Mouse (Mus musculus) liver, embryonic 11.5 days (tissue): ENCODE measurements around the gene Zfp637. TPM values are rescaled to one million over a fixed set of nuclear protein-coding genes. Genes with fewer than 3 reads are reported as not detected.

Source experiments
- ATAC-seq: fragments of 200-750 bp; cut with Nextera tagmentation; replicated peaks from 2 replicates; pipeline ENCODE4 v1.8.0; 2017; ENCODE audit warnings: moderate number of reproducible peaks, mild to moderate bottlenecking, moderate TSS enrichment, moderate library complexity; ENCODE audit not compliant: low FRiP score
- DNase-seq: peaks from one replicate; pipeline ENCODE4 v3.0.0-alpha.2; 2017; ENCODE audit warnings: low spot score
- H3K27ac ChIP-seq: fragments of 300-500 bp; sonication (generic); 2 replicates; pipeline ENCODE4 v1.5.1; 2014; ENCODE audit warnings: mild to moderate bottlenecking, low read depth, low read length, control low read depth
- H3K27me3 ChIP-seq: fragments of 300-500 bp; sonication (generic); replicated peaks from 2 replicates; pipeline ENCODE4 v1.6.1; 2014; ENCODE audit warnings: low read length, mixed read lengths; ENCODE audit not compliant: control insufficient read depth, insufficient read depth
- H3K36me3 ChIP-seq: fragments of 300-500 bp; sonication (generic); 2 replicates; pipeline ENCODE4 v1.6.1; 2014; ENCODE audit warnings: mild to moderate bottlenecking, low read length, moderate library complexity, mixed read lengths; ENCODE audit not compliant: control insufficient read depth, insufficient read depth
- H3K4me1 ChIP-seq: fragments of 300-500 bp; sonication (generic); replicated peaks from 2 replicates; pipeline ENCODE4 v1.6.1; 2014; ENCODE audit warnings: low read length, mixed read lengths; ENCODE audit not compliant: control insufficient read depth, insufficient read depth
- H3K4me2 ChIP-seq: fragments of 300-500 bp; sonication (generic); 2 replicates; pipeline ENCODE4 v1.6.1; 2014; ENCODE audit warnings: mild to moderate bottlenecking, control low read depth, moderate library complexity
- H3K4me3 ChIP-seq: fragments of 300-500 bp; sonication (generic); 2 replicates; pipeline ENCODE4 v1.5.1; 2014; ENCODE audit warnings: low read depth, low read length, control low read depth
- H3K9ac ChIP-seq: fragments of 300-500 bp; sonication (generic); 2 replicates; pipeline ENCODE4 v1.6.1; 2014; ENCODE audit warnings: low read depth, low read length, control low read depth
- H3K9me3 ChIP-seq: fragments of 300-500 bp; sonication (generic); 2 replicates; pipeline ENCODE4 v1.6.1; 2016; ENCODE audit warnings: low read length, inconsistent platforms, mixed read lengths; ENCODE audit not compliant: control insufficient read depth
- WGBS: fragments of 180-500 bp; shearing (Covaris S2); extraction: QIAGEN DNeasy Blood & Tissue Kit; methylation state at CpG from one replicate; pipeline ENCODE4 v1.1.7; 2014; 5-methylcytosine and 5-hydroxymethylcytosine counted together
- polyA plus RNA-seq: library from polyadenylated mRNA; unstranded; fragments of >200 nt; fragmentation: Nextera tagmentation; extraction: Ambion mirVana; gene quantifications from 2 replicates; pipeline ENCODE4 v1.2.1, GENCODE M21; 2014

Gene Zfp637
- polyA plus RNA-seq: 81.0 and 82.3 TPM in 2 replicates

DNA sequence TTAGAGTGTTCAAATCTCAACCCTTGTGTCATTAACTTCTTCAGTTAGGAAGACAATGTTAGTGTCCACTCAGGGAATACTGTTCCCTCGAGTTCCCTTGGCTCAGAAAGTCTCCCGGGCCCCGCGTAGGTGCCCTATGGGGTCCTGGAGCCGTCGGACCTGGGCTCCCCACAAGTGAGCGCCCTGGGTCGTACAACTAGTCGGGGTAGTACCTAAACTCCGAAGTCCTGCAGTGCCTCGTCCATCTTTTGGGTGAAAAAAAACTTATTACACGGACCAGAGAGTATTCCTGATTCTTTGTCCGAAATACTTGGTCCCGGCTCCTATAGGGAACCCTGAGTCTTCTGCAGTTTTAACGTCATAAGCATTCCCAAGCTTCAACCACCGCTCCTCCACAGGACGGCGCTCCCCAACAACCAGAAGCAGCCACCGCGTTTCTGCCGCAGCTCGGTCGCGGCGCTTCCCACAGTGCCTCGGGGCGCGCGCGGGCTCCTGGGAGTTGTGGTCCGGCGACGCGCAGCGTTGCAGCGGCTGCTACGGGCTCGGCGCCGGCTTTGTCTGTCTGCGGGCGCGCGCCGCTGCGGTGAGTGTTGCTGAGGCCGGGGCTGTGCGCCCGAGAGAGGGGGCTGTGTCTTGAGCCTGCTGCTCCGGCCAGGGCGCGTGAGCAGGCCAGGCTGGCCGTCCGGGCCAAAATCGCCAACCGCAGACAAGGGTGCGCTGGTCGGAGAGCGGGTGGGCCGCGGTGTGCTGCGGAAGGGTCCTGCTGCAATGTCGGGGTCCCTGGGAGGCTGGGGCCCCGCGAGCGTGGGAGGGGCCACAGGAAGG, at the start of gene Zfp637:
TSS of gene Zfp637 (plus strand) at position 495 of the 825 bp plus-strand sequence.
- Histone ChIP-seq H3K4me2 (peak within 1 kb of the TSS; percentile 89), H3K4me1 (peaks cover 17% of the 10 kb centered on the region)

DNA sequence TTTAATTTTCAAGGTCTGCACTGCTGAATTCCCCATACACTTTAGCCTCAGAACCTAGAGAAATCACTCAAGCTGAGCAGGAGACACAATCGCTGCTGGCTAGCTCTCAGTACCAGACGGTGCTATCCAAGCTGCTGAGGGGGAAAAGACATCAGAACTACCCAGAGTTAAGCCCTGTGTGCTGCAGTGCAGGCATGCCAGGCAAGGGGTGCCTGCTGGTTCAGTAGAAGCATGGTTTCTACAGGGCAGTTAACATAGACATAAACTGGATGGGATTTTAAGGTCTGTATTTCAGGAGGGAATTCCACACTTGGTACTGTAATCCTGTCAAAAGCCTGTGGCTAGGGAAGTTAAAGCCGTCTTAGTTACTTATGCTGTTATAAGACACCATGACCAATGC, 45.7 kb upstream of the Zfp637 start:
- no peak overlapping the region for H3K4me3 ChIP-seq
- ATAC-seq (no peak), DNase-seq (no peak)
- WGBS: 82% methylated on average over 3 of the region's 3 CpGs
- no peaks in the 10 kb centered on the region for H3K27me3 ChIP-seq
- H3K36me3 ChIP-seq: no peaks in the 10 kb centered on the region
- H3K9me3 ChIP-seq: no peaks in the 10 kb centered on the region
- no peak overlapping the region for H3K9ac ChIP-seq
- H3K27ac ChIP-seq: no peak overlapping the region
- no peak overlapping the region for H3K4me2 ChIP-seq
- no peaks in the 10 kb centered on the region for H3K4me1 ChIP-seq

More for the DNA sequence above, at the start of gene Zfp637:
- ATAC-seq (peak; percentile 91), DNase-seq (peak; percentile 92)
- peak within 1 kb of the TSS; percentile 81 for H3K27ac ChIP-seq
- H3K9me3 ChIP-seq: no peaks in the 10 kb centered on the region
- WGBS: under 1% methylated on average over 66 of the region's 66 CpGs
- peak within 1 kb of the TSS; percentile 82 for H3K4me3 ChIP-seq
- no peaks in the 10 kb centered on the region for H3K27me3 ChIP-seq
- peaks cover 16% of the 10 kb centered on the region for H3K36me3 ChIP-seq
- peak within 1 kb of the TSS; percentile 97 for H3K9ac ChIP-seq

DNA sequence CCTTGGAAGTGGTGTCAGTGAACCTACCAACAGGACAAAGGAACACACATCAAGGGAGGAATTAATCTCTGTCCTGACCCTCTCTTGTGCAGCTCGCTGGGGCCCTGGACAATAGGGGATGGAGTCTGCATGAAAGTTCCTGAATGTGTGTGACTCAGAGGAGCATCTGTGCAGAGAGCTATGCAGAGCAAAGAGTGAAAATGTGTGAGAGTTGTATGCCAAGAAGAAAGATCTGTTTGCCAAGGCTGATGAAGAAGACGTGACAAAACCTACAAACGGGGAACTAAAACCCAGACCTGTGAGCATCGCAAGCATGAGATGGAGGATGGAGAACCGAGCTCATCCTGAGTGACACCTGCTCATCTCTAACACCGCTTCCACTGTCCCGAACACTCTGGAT, 40.2 kb upstream of the Zfp637 start:
- ATAC-seq: no peak
- no peak overlapping the region for H3K27ac ChIP-seq
- no peak overlapping the region for H3K4me2 ChIP-seq
- WGBS: 84% methylated on average over 7 of the region's 7 CpGs
- H3K9me3 ChIP-seq: no peaks in the 10 kb centered on the region
- no peak overlapping the region for H3K4me3 ChIP-seq
- no peaks in the 10 kb centered on the region for H3K36me3 ChIP-seq
- H3K4me1 ChIP-seq: no peaks in the 10 kb centered on the region
- no peak overlapping the region for H3K9ac ChIP-seq
- DNase-seq: no peak
- no peaks in the 10 kb centered on the region for H3K27me3 ChIP-seq

DNA sequence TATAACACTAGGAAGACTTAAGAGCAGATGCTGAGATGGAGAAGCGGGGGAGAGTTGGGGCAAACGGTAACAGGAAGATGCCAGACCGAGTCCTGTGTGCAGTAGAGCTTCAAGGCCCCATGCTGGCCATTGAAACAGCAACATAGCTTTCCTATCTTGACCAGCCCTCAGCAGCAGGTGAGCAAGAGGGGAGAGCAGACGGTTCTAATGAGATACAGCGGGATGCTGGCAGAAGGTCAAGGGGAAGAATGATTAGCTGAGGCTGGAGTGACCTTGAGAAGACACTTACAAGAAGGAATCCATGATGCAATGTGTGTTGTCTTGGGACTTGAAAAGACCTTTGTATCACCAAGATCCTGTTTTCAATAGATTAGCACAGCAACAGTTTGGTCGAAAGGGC, 39.2 kb upstream of the Zfp637 start:
- Histone ChIP-seq H3K4me1 (no peaks in the 10 kb centered on the region), H3K4me2 (no peak overlapping the region), H3K9ac (no peak overlapping the region), H3K27me3 (no peaks in the 10 kb centered on the region), H3K4me3 (no peak overlapping the region), H3K36me3 (no peaks in the 10 kb centered on the region), H3K9me3 (no peaks in the 10 kb centered on the region), H3K27ac (no peak overlapping the region)
- ATAC-seq: no peak
- WGBS: 68% methylated on average over 6 of the region's 6 CpGs
- no peak for DNase-seq

DNA sequence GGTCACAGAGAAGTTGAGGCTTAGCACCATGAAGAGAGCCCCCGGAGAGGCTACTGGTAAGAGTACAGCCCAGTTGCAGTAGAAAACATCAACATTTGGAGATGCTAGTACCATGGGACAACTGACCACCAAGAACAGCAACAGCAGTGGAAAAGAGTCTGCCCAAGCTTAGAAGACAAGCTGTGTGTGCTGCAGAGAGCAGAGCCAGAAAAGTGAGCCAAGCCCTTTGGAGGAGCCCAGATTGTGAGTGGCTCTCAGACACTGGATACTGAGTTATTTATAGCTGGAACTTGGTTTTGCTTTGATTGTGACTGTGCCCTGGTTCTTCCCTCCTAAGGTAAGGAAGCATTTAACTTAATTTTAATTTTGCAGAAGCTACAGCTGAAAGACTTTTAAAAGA, 33.2 kb upstream of the Zfp637 start:
- Histone ChIP-seq H3K36me3 (no peaks in the 10 kb centered on the region), H3K9ac (no peak overlapping the region), H3K27ac (no peak overlapping the region), H3K4me3 (no peak overlapping the region), H3K27me3 (no peaks in the 10 kb centered on the region), H3K9me3 (no peaks in the 10 kb centered on the region), H3K4me2 (no peak overlapping the region), H3K4me1 (no peaks in the 10 kb centered on the region)
- ATAC-seq (no peak), DNase-seq (no peak)
- WGBS: 79% methylated on average over 1 of the region's 1 CpGs

DNA sequence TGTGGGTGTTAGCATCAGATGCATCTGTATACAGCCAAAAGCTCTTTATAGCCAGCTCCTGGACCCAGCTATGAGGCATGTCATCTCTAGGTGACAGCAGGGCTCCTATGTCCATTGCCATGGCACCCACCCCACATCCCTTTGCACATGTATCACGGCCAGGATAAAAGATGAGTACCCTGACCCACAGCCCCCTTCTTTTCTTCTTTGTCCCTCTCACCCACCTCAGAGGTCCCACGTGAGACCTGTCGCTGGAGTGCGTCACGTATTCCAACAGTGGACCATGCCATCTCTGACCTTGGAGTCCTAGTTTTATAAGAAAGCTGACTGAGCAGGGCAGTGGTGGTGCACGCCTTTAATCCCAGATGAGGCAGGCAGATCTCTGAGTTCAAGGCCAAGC, 31.2 kb upstream of the Zfp637 start:
- no peak for DNase-seq
- 80% methylated on average over 6 of the region's 6 CpGs for WGBS
- Histone ChIP-seq H3K9me3 (no peaks in the 10 kb centered on the region), H3K36me3 (no peaks in the 10 kb centered on the region), H3K4me3 (no peak overlapping the region), H3K4me1 (no peaks in the 10 kb centered on the region), H3K4me2 (no peak overlapping the region), H3K27ac (no peak overlapping the region), H3K9ac (no peak overlapping the region), H3K27me3 (no peaks in the 10 kb centered on the region)
- no peak for ATAC-seq

DNA sequence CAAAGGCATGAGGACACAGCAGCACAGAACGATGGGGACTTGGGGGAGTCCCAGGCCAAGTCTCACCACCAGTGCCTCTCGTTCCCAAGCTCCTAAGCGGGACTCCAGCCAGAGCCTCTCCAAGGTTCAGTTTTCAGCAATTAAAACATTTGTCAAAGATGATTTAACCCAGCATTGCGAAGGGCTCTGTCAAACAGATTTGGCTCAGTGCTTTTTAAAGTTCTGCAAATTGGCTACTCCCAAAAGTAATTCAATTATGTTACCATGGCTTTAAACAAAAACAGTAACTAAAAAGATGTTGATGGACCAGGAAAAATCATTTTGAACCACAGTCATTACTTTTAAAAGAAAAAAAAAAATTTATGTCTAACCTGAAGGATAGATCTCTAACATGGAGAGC, 30.3 kb upstream of the Zfp637 start:
- no peak overlapping the region for H3K27ac ChIP-seq
- no peaks in the 10 kb centered on the region for H3K9me3 ChIP-seq
- H3K27me3 ChIP-seq: no peaks in the 10 kb centered on the region
- no peak overlapping the region for H3K9ac ChIP-seq
- H3K4me1 ChIP-seq: no peaks in the 10 kb centered on the region
- no peak overlapping the region for H3K4me2 ChIP-seq
- no peak overlapping the region for H3K4me3 ChIP-seq
- WGBS: 65% methylated on average over 4 of the region's 4 CpGs
- ATAC-seq (no peak), DNase-seq (no peak)
- H3K36me3 ChIP-seq: no peaks in the 10 kb centered on the region

DNA sequence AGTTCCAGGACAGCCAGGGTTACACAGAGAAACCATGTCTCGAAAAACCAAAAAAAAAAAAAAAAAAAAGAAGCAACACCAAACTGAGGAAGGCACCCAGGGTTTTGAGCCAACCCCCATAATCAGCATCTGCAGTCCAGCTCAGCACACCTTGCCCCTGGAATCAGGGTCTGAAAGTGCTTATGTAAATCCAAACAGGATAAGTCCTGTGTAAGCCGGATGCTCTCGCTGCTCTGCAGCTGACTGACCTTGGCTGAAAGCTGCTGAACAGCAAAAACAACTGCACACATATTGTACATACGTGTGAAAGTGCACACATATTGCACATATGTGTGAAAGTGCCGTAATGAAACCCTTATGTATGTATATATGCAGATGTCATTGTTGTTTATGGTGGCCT, 29.7 kb upstream of the Zfp637 start:
- no peak overlapping the region for H3K4me2 ChIP-seq
- no peaks in the 10 kb centered on the region for H3K27me3 ChIP-seq
- H3K36me3 ChIP-seq: no peaks in the 10 kb centered on the region
- H3K9ac ChIP-seq: no peak overlapping the region
- DNase-seq: no peak
- no peaks in the 10 kb centered on the region for H3K9me3 ChIP-seq
- ATAC-seq: no peak
- WGBS: 72% methylated on average over 5 of the region's 5 CpGs
- H3K4me1 ChIP-seq: no peaks in the 10 kb centered on the region
- H3K4me3 ChIP-seq: no peak overlapping the region
- H3K27ac ChIP-seq: no peak overlapping the region

DNA sequence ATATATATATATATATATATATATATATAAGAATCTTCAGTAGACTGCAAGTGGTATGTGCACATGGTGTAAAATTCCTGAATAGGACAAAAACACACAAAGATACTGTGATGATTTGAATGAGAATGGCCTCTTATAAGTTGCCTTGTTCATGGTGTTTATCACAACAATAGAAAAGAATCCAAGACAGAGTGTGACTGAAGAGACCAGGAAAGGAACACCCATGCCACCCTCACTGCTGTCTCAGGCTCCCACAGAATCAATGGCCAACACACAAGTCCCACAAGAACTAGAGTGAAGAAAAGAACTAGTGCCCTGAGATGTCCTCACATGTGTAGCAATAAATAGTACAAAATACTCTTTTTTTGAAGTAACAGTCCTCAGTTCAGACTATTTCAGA, 26.3 kb upstream of the Zfp637 start:
- no peak overlapping the region for H3K27ac ChIP-seq
- H3K9ac ChIP-seq: no peak overlapping the region
- H3K4me1 ChIP-seq: no peaks in the 10 kb centered on the region
- H3K9me3 ChIP-seq: no peaks in the 10 kb centered on the region
- DNase-seq (no peak), ATAC-seq (no peak)
- H3K4me2 ChIP-seq: no peak overlapping the region
- H3K36me3 ChIP-seq: no peaks in the 10 kb centered on the region
- H3K4me3 ChIP-seq: no peak overlapping the region
- no peaks in the 10 kb centered on the region for H3K27me3 ChIP-seq
